Mouse (Mus musculus) midbrain, embryonic 16.5 days (tissue): ENCODE measurements around the gene Rps29. TPM values are rescaled to one million over a fixed set of nuclear protein-coding genes. Genes with fewer than 3 reads are reported as not detected.
"Not testable (repeated sequence)": the region's sequence is repeated elsewhere in the genome, so short reads cannot be mapped to it uniquely, and the experiment has no call there.

ENCODE experiments used
- ATAC-seq: fragments of 200-750 bp; cut with Nextera tagmentation; 2 replicates; pipeline ENCODE4 v1.8.0; 2017; ENCODE audit warnings: moderate TSS enrichment
- H3K27ac ChIP-seq: fragments of 300-500 bp; sonication (generic); 2 replicates; pipeline ENCODE4 v1.5.1; 2014; ENCODE audit warnings: mild to moderate bottlenecking, low read length, mixed read lengths
- H3K27me3 ChIP-seq: fragments of 300-500 bp; sonication (generic); 2 replicates; pipeline ENCODE4 v1.6.1; 2014; ENCODE audit warnings: low read depth, low read length, mixed read lengths; ENCODE audit not compliant: control insufficient read depth, insufficient read depth
- H3K36me3 ChIP-seq: fragments of 300-500 bp; sonication (generic); 2 replicates; pipeline ENCODE4 v1.6.1; 2014; ENCODE audit warnings: mild to moderate bottlenecking, low read length, moderate library complexity, mixed read lengths; ENCODE audit not compliant: control insufficient read depth, insufficient read depth
- H3K4me1 ChIP-seq: fragments of 300-500 bp; sonication (generic); 2 replicates; pipeline ENCODE4 v1.6.1; 2014; ENCODE audit warnings: mild to moderate bottlenecking, low read length, mixed read lengths; ENCODE audit not compliant: control insufficient read depth, insufficient read depth
- H3K4me2 ChIP-seq: fragments of 300-500 bp; sonication (generic); 2 replicates; pipeline ENCODE4 v1.6.1; 2014; ENCODE audit warnings: mild to moderate bottlenecking, low read length, mixed read lengths
- H3K4me3 ChIP-seq: fragments of 300-500 bp; sonication (generic); 2 replicates; pipeline ENCODE4 v1.5.1; 2014; ENCODE audit warnings: low read depth, mild to moderate bottlenecking, low read length, moderate library complexity, mixed read lengths
- H3K9ac ChIP-seq: fragments of 300-500 bp; sonication (generic); 2 replicates; pipeline ENCODE4 v1.6.1; 2014; ENCODE audit warnings: low read depth, low read length, mixed read lengths
- H3K9me3 ChIP-seq: fragments of 300-500 bp; sonication (generic); replicated peaks from 2 replicates; pipeline ENCODE4 v1.6.1; 2014; ENCODE audit warnings: mild to moderate bottlenecking, low read length, mixed read lengths; ENCODE audit not compliant: control insufficient read depth, poor library complexity, severe bottlenecking
- WGBS: fragments of 180-500 bp; shearing (Covaris S2); extraction: QIAGEN DNeasy Blood & Tissue Kit; methylation state at CpG from one replicate; pipeline ENCODE4 v1.1.7; 2014; 5-methylcytosine and 5-hydroxymethylcytosine counted together
- polyA plus RNA-seq: library from polyadenylated mRNA; unstranded; fragments of >200 nt; fragmentation: Nextera tagmentation; extraction: Ambion mirVana; gene quantifications from 2 replicates; pipeline ENCODE4 v1.2.1, GENCODE M21; 2015

Rps29 gene
- 919 and 945 TPM in 2 replicates for polyA plus RNA-seq

- Histone ChIP-seq H3K9ac (peak within 1 kb of the TSS; percentile 87), H3K4me1 (peaks cover 12% of the 10 kb centered on the region), H3K27ac (peak within 1 kb of the TSS; percentile 93), H3K4me3 (peak within 1 kb of the TSS; percentile 72), H3K4me2 (peak within 1 kb of the TSS; percentile 83)
- ATAC-seq: peak; percentile 99
- H3K36me3 ChIP-seq, H3K9me3 ChIP-seq, H3K27me3 ChIP-seq: not testable (repeated sequence)
- WGBS: under 1% methylated on average over 54 of the region's 68 CpGs
These were observed at the start of gene Rps29 for GRCm38 (mm10) chr12:69158765-69159577. Rps29 (minus strand) TSS chr12:69159186.

DNA sequence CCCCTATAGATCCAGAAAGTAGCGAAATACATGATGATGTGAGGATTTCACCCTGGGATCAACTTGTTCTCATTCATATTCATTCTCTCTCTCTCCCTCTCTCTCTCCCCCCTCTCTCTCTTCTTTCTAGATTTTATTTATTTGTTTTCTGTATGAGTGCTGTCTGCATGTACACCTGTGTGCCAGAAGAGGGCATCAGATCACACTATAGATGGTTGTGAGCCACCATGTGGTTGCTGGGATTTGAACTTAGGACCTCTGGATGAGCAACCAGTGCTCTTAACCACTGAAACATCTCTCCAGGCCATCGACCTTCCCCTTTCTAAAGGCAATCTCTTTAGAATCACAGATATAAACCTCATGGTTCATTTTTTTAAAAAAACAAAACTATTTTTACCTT is 49.5 kb upstream of the Rps29 start:
- Histone ChIP-seq H3K4me2 (no peak overlapping the region), H3K9ac (no peak overlapping the region), H3K27ac (no peak overlapping the region), H3K9me3 (no peaks in the 10 kb centered on the region), H3K4me1 (no peaks in the 10 kb centered on the region), H3K27me3 (no peaks in the 10 kb centered on the region), H3K4me3 (no peak overlapping the region), H3K36me3 (no peaks in the 10 kb centered on the region)
- WGBS: 85% methylated on average over 2 of the region's 2 CpGs
- no peak for ATAC-seq

GRCm38 (mm10) chr12:69207926-69208325 is 48.9 kb upstream of the Rps29 start:
- no peaks in the 10 kb centered on the region for H3K9me3 ChIP-seq
- WGBS: 91% methylated on average over 7 of the region's 7 CpGs

GRCm38 (mm10) chr12:69207396-69207795 is 48.4 kb upstream of the Rps29 start:
- Histone ChIP-seq H3K27ac (no peak overlapping the region), H3K9ac (no peak overlapping the region), H3K27me3 (no peaks in the 10 kb centered on the region), H3K9me3 (no peaks in the 10 kb centered on the region), H3K4me3 (no peak overlapping the region), H3K4me2 (no peak overlapping the region), H3K36me3 (no peaks in the 10 kb centered on the region), H3K4me1 (no peaks in the 10 kb centered on the region)
- ATAC-seq: no peak
- WGBS: 97% methylated on average over 8 of the region's 8 CpGs

More at GRCm38 (mm10) chr12:69207926-69208325, 48.9 kb upstream of the Rps29 start:
- Histone ChIP-seq H3K27me3 (no peaks in the 10 kb centered on the region), H3K9ac (no peak overlapping the region), H3K4me2 (no peak overlapping the region), H3K4me3 (no peak overlapping the region), H3K4me1 (no peaks in the 10 kb centered on the region), H3K36me3 (no peaks in the 10 kb centered on the region), H3K27ac (no peak overlapping the region)
- ATAC-seq: no peak

GRCm38 (mm10) chr12:69204052-69204833 is 45.3 kb upstream of the Rps29 start, which contains the start of gene Gm49384:
Gm49384 (minus strand) TSS chr12:69204267.
- Histone ChIP-seq H3K4me2 (no peak within 1 kb of the TSS), H3K9ac (no peak within 1 kb of the TSS), H3K4me3 (no peak within 1 kb of the TSS), H3K27me3 (no peaks in the 10 kb centered on the region), H3K9me3 (no peaks in the 10 kb centered on the region), H3K27ac (no peak within 1 kb of the TSS), H3K36me3 (no peaks in the 10 kb centered on the region; the same call in 1 of the 2 replicates), H3K4me1 (peaks cover 7% of the 10 kb centered on the region; the same call in 1 of the 2 replicates)
- WGBS: 64% methylated on average over 16 of the region's 16 CpGs
- peak; percentile 40 for ATAC-seq

DNA sequence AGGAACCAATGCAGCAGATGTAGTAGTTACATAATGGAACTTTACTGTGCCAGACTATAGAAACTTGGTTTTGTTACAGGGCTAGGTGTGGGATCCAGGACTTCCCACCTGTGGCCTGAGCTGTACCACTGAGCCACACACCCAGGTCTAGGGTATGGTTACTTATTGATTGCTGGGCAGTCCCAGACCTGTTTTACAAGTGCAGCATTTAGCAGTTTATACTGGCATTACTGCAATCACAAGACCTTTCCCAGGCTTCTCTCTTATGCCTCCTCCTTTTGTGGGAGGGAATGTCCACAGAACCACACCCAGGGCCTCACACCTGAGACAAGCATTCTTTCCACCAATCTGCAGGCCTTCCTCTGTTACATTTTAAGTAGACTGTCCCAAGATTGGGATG is 40.0 kb upstream of the Rps29 start:
- Histone ChIP-seq H3K4me2 (peak overlapping the region; percentile 75; the same call in 1 of the 2 replicates), H3K4me1 (peaks cover 29% of the 10 kb centered on the region), H3K27ac (no peak overlapping the region), H3K27me3 (no peaks in the 10 kb centered on the region), H3K4me3 (no peak overlapping the region), H3K9ac (0 out of 2 replicates have a peak overlapping the region, but pooled peaks have one; percentile 0), H3K9me3 (no peaks in the 10 kb centered on the region), H3K36me3 (no peaks in the 10 kb centered on the region; the same call in 1 of the 2 replicates)
- ATAC-seq: no peak

- peak within 1 kb of the TSS; percentile 75 for H3K4me2 ChIP-seq
- H3K9ac ChIP-seq: peak within 1 kb of the TSS; percentile 86
- H3K4me3 ChIP-seq: peak within 1 kb of the TSS; percentile 79
- peaks cover 29% of the 10 kb centered on the region for H3K4me1 ChIP-seq
- ATAC-seq: peak; percentile 56
- under 1% methylated on average over 18 of the region's 18 CpGs for WGBS
- peak within 1 kb of the TSS; percentile 83 for H3K27ac ChIP-seq
- H3K27me3 ChIP-seq: no peaks in the 10 kb centered on the region
- H3K36me3 ChIP-seq: no peaks in the 10 kb centered on the region; the same call in 1 of the 2 replicates
- no peaks in the 10 kb centered on the region for H3K9me3 ChIP-seq
These were observed 39.2 kb upstream of the Rps29 start, which contains the start of gene Dnaaf2 for GRCm38 (mm10) chr12:69198164-69198535. Dnaaf2 (minus strand) TSS chr12:69198429.

- Histone ChIP-seq H3K4me3 (peak overlapping the region; percentile 79), H3K4me2 (peak overlapping the region; percentile 75), H3K27ac (peak overlapping the region; percentile 83), H3K36me3 (no peaks in the 10 kb centered on the region; the same call in 1 of the 2 replicates), H3K9me3 (no peaks in the 10 kb centered on the region), H3K4me1 (peaks cover 29% of the 10 kb centered on the region), H3K27me3 (no peaks in the 10 kb centered on the region), H3K9ac (peak overlapping the region; percentile 86)
- WGBS: under 1% methylated on average over 94 of the region's 94 CpGs
- peak; percentile 83 for ATAC-seq
These were observed 38.6 kb upstream of the Rps29 start for GRCm38 (mm10) chr12:69197378-69198163.
